Mouse (Mus musculus) frontal cortex, adult 2 months (tissue): ENCODE data around the gene Tes. TPM values are rescaled to one million over a fixed set of nuclear protein-coding genes. Genes with fewer than 3 reads are reported as not detected.

Experiments
- DNase-seq, 2 experiments: peaks; one replicate each; pipeline ENCODE4 v3.0.0; 2022; ENCODE audit warnings: low spot score in 1 of 2; ENCODE audit errors: extremely low spot score in 1 of 2
- polyA plus RNA-seq: library from polyadenylated mRNA; depleted of rRNA; stranded (reverse); fragments of >200 nt; gene quantifications from 2 replicates; pipeline ENCODE4 v1.2.3, GENCODE M21; 2012

The Tes gene
- polyA plus RNA-seq, 1 experiment: 5.7 TPM

DNA sequence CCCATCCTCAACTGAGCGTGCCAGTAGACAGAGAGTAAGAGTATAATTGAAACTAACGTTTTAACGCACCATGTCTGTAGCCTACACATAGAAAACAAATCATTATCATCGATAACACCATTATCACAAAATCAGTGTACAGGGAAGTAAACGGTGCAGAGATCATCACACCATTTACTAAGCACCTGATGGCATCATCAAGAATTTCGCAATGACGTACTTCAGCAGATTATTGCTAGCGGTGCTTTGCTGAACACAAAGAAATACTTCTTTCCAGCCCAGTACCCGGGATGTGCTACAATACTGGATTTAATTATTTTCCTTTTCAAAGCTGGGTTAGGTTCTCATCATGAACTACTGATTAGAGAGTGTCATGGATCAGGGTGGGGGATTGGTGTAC lies 12.3 kb downstream of the Tes start:
- no peak for DNase-seq

DNA sequence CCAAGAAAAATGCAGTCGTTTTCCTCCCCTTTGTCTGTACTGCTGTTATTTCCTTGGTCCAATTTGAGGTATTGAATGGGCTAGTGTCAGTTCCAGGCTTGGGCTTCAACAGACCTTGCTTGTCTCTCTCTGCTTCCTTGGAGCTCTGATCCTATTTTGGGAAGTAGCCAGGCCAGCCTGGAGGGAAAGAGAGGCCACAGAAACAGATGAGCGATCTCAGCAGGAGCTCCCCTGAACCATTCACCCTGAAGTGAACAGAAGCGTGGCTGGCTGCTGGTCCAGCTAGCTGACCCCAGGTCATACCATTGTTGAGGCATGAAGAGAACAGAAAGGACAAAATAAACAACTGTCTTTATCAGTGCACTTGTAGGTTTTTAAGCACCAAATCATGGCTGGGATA lies 12.8 kb downstream of the Tes start:
- no peak for DNase-seq

DNA sequence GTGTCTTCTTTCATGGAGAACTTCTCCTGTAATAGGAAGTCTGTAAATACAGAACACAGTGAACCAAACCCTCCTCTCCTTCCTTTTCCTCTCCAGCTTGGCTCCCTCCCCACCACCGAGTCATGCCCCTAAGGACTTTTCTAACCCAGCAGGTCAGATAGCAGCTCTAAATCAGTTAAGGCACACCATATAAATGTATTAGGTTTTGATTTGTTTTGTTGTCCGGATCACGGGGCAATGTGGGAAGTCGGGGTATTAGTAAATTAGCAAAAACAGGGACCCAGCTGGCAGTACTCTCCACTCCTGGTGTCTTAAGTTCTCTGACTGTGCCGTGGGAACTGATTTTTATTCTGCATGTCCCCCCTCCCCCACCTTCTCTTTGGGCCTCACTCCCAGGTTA lies 14.4 kb downstream of the Tes start:
- DNase-seq: no peak

DNA sequence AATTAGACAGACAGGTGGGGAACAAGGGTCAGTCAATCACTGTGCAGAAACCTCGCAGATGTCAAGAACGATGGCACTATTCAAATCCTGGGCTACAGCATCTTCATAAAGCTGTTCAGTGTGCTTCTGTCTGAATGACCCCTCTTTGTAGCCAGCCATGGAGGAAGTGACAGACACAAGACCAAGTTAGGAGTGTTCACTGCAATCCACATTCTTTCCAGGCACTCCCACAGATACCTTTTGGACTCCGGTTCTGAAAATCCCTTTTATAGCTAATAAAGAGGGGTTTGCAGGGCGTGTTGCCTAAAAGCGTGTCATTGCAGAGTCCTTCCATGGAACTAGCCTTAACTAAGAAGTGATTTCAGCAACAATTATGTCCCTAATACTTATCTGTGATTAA lies 14.9 kb downstream of the Tes start:
- DNase-seq: no peak

- no peak for DNase-seq
Measured at GRCm38 (mm10) chr6:17082238-17082637, 17.3 kb downstream of the Tes start.

- no peak for DNase-seq
Measured at GRCm38 (mm10) chr6:17082800-17083199, 17.9 kb downstream of the Tes start.

- DNase-seq: peak; percentile 18 to 85
Measured at GRCm38 (mm10) chr6:17087485-17087884, 22.5 kb downstream of the Tes start.

DNA sequence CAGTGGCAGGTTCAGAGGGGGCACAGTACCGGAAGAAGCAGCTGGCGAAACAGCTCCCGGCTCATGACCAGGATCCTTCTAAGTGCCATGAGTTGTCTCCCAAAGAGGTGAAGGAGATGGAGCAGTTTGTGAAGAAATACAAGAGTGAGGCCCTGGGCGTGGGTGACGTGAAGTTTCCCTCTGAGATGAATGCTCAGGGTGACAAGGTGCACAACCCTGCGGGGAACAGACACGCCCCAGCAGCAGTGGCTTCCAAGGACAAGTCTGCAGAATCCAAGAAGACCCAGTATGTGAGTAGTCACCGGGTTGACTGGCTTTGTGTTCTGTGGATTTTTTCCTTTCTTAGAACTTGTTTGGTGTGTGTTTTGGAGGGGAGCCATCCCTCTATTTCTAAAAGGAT lies 32.4 kb downstream of the Tes start:
- no peak for DNase-seq

- DNase-seq: no peak
Measured at GRCm38 (mm10) chr6:17098559-17098958, 33.6 kb downstream of the Tes start.

DNA sequence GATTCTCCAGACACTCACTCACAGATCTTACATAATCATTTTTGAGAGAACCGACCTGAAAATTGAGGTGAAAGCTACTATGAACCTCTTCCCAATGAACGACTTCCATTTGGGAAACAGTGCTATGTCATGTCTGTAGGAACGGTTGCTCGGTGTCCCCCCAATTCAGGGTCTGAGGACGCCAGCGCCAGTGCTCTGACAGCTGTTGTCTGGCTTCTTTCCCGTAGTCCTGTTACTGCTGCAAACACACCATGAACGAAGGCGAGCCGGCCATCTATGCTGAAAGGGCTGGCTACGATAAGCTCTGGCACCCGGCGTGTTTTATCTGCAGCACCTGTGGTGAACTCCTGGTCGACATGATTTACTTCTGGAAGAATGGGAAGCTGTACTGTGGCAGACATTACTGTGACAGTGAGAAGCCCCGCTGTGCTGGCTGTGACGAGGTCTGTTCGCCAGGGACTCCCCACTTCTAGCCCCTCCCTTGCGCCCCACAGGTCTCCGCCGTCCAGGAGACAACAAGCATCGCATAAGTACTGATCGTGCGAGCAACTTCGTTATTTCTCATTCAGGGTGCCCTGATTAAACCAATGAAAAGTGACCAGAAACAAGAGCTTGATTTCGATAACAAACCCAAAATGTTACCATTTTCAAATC lies 34.7 kb downstream of the Tes start:
- DNase-seq: no peak

DNA sequence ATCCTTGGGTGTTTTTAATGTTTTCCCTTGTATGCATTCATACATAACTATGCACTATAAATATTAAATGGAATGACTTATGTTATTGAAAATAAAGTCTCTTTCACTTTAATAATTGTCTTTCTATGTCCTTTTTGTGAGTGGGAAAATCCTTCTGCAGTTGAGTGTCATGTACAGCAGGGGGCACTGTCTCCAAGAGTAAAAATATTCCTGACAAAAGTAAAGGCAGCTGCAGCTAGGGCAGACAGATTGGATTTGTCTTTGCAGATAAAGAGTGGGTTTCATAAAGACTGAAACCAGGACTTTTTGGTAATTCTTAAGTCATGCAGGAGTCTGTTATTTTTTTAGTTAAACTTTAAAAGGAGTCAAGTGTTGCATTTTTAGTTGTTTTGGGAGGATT lies 40.8 kb downstream of the Tes start:
- DNase-seq: peak; percentile 28 to 85

DNA sequence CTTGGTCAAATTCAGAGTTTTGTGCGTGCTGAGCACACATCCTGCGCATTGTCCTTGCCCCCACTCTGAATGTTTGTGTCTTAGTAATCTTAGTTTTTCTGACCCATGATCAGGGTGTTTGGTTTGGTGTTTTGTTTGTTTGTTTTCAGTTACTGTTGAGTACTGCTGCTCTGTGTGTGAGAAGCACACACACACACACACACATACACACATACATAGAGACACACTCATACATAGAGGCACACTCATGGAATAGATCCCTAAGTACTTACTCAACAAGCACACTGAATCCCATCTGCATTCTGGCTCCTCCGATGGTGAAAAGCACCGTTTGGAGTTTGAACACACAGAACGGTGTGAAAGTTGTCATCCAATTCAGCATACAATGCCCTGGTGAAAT lies 41.5 kb downstream of the Tes start:
- no peak for DNase-seq

- no peak for DNase-seq
Measured at GRCm38 (mm10) chr6:17109204-17109603, 44.3 kb downstream of the Tes start.

DNA sequence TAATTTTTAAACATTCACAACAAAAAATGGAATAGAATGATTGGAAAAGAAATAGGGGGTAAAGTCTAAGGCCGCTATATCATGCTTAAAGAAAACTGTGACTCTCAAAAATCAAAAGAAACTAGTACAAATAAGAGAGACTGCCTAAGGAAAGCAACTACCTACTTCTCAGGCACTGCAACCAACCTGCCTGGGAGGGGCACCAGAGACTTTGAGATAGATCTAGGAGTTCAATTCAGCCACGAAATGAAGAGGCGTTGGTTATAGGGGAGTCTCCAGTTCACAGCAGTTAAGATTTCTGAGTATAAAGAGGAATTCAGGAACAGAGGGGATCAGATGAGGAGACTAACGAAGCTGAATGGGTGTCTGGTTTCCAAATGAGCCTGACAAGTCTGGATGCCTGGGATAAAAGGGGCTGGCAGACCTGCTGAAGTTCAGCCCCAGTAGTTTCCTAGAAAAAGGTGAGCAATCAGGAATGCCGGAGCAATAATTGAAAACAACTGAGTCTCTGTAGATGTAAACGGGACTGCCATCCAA lies 45.7 kb downstream of the Tes start:
- DNase-seq: peak in 1 of 2 experiments; percentile 15

DNA sequence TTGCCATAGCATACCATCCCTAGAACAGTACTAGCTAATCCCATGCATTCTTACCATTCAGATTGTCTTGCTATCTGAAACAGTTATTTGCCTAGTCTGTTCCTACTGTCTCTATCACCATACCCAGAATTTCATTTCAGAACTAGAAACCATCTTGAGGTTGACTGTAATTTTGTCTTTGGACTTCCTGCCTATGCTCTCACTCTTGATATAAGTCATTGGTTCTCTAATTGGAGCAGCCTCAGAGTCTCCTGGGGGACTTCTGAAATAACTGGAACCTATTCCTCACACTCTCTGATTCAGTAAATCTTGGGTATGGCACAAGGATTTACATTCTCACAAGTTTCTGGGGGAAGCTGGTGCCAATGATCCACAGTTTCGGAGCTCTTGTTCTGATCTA lies 47.1 kb downstream of the Tes start:
- DNase-seq: no peak

GRCm38 (mm10) chr6:17112990-17113389 lies 48.0 kb downstream of the Tes start:
- no peak for DNase-seq

DNA sequence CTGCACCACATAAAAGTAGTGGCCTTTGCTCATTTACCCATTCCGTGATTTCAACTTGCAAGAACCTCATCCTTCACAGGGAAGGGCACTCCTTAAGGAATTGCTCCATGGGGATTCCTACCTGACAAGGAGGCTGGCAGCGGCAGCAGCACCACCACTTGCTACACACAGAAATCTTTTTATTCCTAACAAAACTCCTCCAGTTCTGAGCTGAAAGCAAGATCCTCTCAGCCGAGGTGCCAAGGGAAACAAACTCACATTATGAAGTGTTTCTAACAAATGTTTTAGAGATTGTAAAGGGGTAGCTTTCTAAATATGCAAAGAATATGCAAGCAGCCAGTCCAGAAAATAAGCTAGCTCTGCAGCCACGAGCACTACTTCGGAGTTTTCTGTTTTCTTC lies 49.6 kb downstream of the Tes start:
- peak; percentile 12 to 22 for DNase-seq

GRCm38 (mm10) chr6:17115046-17115790 lies 50.3 kb downstream of the Tes start:
- no peak for DNase-seq

- DNase-seq: peak in 1 of 2 experiments; percentile 30
Measured at GRCm38 (mm10) chr6:17119521-17120232, 54.7 kb downstream of the Tes start.

DNA sequence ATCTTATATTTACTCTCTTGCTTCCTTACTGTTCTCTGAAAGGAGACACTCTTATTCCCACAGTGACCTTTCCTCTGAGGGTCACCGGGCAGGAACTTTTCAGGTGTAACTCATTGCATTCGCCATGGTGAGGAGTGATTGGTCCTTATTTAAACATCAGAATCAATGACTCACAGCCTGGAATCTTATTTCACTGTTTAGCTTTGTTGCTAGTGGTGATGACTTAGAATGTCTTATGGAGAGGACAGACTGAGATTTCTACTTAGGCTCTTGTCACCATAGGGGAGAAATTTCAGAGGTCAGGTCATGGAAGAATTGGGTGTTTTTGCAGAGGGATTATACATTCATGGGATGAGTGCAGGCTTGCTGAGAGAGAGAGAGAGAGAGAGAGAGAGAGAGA lies 75.1 kb downstream of the Tes start:
- no peak for DNase-seq

GRCm38 (mm10) chr6:17142577-17143359 lies 77.8 kb downstream of the Tes start:
- peak in 1 of 2 experiments; percentile 53 for DNase-seq
